In the genomic region with DNA sequence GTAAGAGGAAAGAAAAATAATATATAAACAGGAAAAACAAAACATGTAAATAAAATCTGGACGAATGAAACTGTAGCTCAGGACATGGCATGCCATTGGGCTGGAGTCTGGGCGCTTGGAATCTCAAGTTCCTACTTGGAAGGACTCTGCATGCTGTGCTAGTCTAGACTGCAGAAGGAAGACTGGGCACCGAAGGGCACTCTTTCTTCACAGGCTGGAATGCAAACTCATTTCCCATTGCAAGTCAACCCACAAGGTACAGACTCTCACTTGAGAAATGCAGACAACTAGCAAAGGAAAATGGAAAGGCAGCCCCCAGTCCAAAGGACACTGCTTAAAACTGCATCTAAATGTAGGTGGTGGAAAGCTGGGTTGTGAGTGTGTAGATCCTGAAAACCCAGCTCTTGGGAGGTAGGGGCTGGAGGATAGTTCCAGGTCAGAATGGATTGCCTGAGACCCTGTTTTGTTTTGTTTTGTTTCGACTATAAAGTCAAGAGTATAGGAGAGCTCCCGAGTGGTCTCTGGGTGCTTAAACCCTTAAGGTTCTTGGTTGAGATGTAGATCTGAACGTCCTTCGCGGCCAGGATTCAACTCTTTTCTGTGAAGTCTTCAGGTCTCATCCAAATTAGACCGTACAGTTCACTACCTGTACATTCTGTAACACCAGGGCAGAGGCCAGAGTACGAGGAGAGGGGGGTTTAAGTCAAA, we compare ENCODE assay signal across 9 mouse cellular contexts. TPM values are rescaled to one million over a fixed set of nuclear protein-coding genes. Genes with fewer than 3 reads are reported as not detected.
A peak's percentile ranks its signal among the peaks of the same experiment; 100 is the strongest.
DNase-seq lines count a peak whose midpoint lies in the region; ATAC-seq and TF ChIP-seq lines count a peak whose summit lies in the region.
"Had no signal": no experiment of that assay in that cellular context is flagged by ENCODE, and none has a peak within 500 bp of the region (broad histone marks: within the 10 kb centered on the region; RNA-seq: fewer than 3 reads in every experiment).

No protein-coding gene starts in this region.

- H3K9me3 ChIP-seq in embryonic facial prominence, embryonic 12.5 days: no peaks in the 10 kb centered on the region
- H3K9me3 ChIP-seq in intestine, embryonic 14.5 days (ENCODE audit: control insufficient read depth, low read length): no peaks in the 10 kb centered on the region
- no peaks in the 10 kb centered on the region for H3K9me3 ChIP-seq in midbrain, embryonic 14.5 days (ENCODE audit: control insufficient read depth, low read length)

- H3K27ac ChIP-seq in kidney, adult 2 months (ENCODE audit: insufficient read depth, low read depth, low read length): no peak overlapping the region
- 0 out of 2 replicates have a peak overlapping the region, but pooled peaks have one; percentile 52 for H3K27ac ChIP-seq in embryonic facial prominence, embryonic 12.5 days
- H3K27ac ChIP-seq in intestine, embryonic 14.5 days (ENCODE audit: low read depth): no peak overlapping the region
- no peak overlapping the region for H3K27ac ChIP-seq in midbrain, embryonic 14.5 days (replicated peaks; ENCODE audit: low read depth, low read length)

- TF ChIP-seq CTCF in kidney, adult 2 months (conservative IDR thresholded peaks at IDR 0.05; ENCODE audit: insufficient read depth, insufficient read length, low read depth, low read length): no peak

- H3K4me3 ChIP-seq in kidney, adult 2 months (ENCODE audit: insufficient read depth, low read depth, low read length): no peak overlapping the region
- peak overlapping the region; percentile 37 for H3K4me3 ChIP-seq in embryonic facial prominence, embryonic 12.5 days
- peak overlapping the region; percentile 35 for H3K4me3 ChIP-seq in intestine, embryonic 14.5 days (ENCODE audit: low read depth, low read length)
- H3K4me3 ChIP-seq in midbrain, embryonic 14.5 days (replicated peaks; ENCODE audit: low read depth, low read length): no peak overlapping the region; the same call in 1 of the 2 replicates
- H3K4me3 ChIP-seq: myocyte had no signal

- H3K27me3 ChIP-seq in kidney, adult 2 months (replicated peaks; ENCODE audit: control insufficient read depth, insufficient read depth, low read length): no peaks in the 10 kb centered on the region
- H3K27me3 ChIP-seq in embryonic facial prominence, embryonic 12.5 days: no peaks in the 10 kb centered on the region; the same call in 1 of the 2 replicates
- no peaks in the 10 kb centered on the region for H3K27me3 ChIP-seq in intestine, embryonic 14.5 days (replicated peaks; ENCODE audit: control insufficient read depth, insufficient read depth, low read length)
- no peaks in the 10 kb centered on the region for H3K27me3 ChIP-seq in midbrain, embryonic 14.5 days (ENCODE audit: control insufficient read depth, insufficient read depth, low read length)

- DNase-seq in kidney, adult 2 months: peak; percentile 27
- DNase-seq in kidney, adult 9 months: no peak
- no peak for DNase-seq in intestine, embryonic 14.5 days (ENCODE audit: low spot score)
- DNase-seq in midbrain, embryonic 14.5 days: no peak
- no peak for DNase-seq in right cerebral cortex, postnatal 25 days
- DNase-seq in left cerebral cortex, adult 18-20 months (ENCODE audit: low spot score in 2 of 2): no peak
- DNase-seq in embryo, embryonic 10.5 days (ENCODE audit: low spot score): no peak

- no peak for TF ChIP-seq POLR2A in kidney, adult 2 months (IDR thresholded peaks at IDR 0.05; ENCODE audit: low read depth, low read length)

- ATAC-seq in embryonic facial prominence, embryonic 12.5 days (ENCODE audit: insufficient number of reproducible peaks, insufficient read depth, low FRiP score, low TSS enrichment): no peak
- ATAC-seq in intestine, embryonic 14.5 days (replicated peaks; ENCODE audit: low FRiP score, low TSS enrichment, low read depth): no peak
- ATAC-seq in midbrain, embryonic 14.5 days (ENCODE audit: low FRiP score, low TSS enrichment): no peak

- H3K36me3 ChIP-seq in kidney, adult 2 months (ENCODE audit: control insufficient read depth, insufficient read depth, low read length): no peaks in the 10 kb centered on the region
- H3K36me3 ChIP-seq in embryonic facial prominence, embryonic 12.5 days: no peaks in the 10 kb centered on the region
- H3K36me3 ChIP-seq in intestine, embryonic 14.5 days (ENCODE audit: control insufficient read depth, insufficient read depth, low read length): no peaks in the 10 kb centered on the region
- H3K36me3 ChIP-seq in midbrain, embryonic 14.5 days (ENCODE audit: control insufficient read depth, insufficient read depth, low read length): no peaks in the 10 kb centered on the region

- peak overlapping the region; percentile 61 for H3K4me2 ChIP-seq in embryonic facial prominence, embryonic 12.5 days (replicated peaks)
- H3K4me2 ChIP-seq in intestine, embryonic 14.5 days (ENCODE audit: low read length): peak overlapping the region; percentile 69
- H3K4me2 ChIP-seq in midbrain, embryonic 14.5 days (ENCODE audit: low read length): peak overlapping the region; percentile 61

- H3K9ac ChIP-seq in embryonic facial prominence, embryonic 12.5 days: no peak overlapping the region
- peak overlapping the region; percentile 55; the same call in 1 of the 2 replicates for H3K9ac ChIP-seq in intestine, embryonic 14.5 days (ENCODE audit: low read length)
- peak overlapping the region; percentile 49; the same call in 1 of the 2 replicates for H3K9ac ChIP-seq in midbrain, embryonic 14.5 days (replicated peaks; ENCODE audit: low read length)

- 39% methylated on average over 10 of the region's 10 CpGs for WGBS in kidney, adult 2 months
- WGBS in embryonic facial prominence, embryonic 12.5 days: 33% methylated on average over 10 of the region's 10 CpGs
- 44% methylated on average over 10 of the region's 10 CpGs for WGBS in intestine, embryonic 14.5 days
- 45% methylated on average over 10 of the region's 10 CpGs for WGBS in midbrain, embryonic 14.5 days

- H3K4me1 ChIP-seq in kidney, adult 2 months (ENCODE audit: control insufficient read depth, insufficient read depth, low read length): peaks cover 24% of the 10 kb centered on the region
- H3K4me1 ChIP-seq in embryonic facial prominence, embryonic 12.5 days: peaks cover 7% of the 10 kb centered on the region; the same call in 1 of the 2 replicates
- H3K4me1 ChIP-seq in intestine, embryonic 14.5 days (replicated peaks; ENCODE audit: control insufficient read depth, insufficient read depth, low read length): peaks cover 10% of the 10 kb centered on the region; the same call in 1 of the 2 replicates
- H3K4me1 ChIP-seq in midbrain, embryonic 14.5 days (ENCODE audit: control insufficient read depth, insufficient read depth, low read length): no peaks in the 10 kb centered on the region

RNA-seq across cellular contexts. Expression of gene Gcnt2, which starts 26.5 kb away (rescaled TPM):
- 8.4 and 9.2 TPM in 2 replicates for polyA plus RNA-seq in kidney, adult 2 months (2012; rRNA removed)
- 2.1 and 2.9 TPM in 2 replicates for polyA plus RNA-seq in embryonic facial prominence, embryonic 12.5 days (2016; fragmentation: Nextera tagmentation; extraction: Ambion mirVana)
- 11.2 and 11.4 TPM in 2 replicates for polyA plus RNA-seq in intestine, embryonic 14.5 days (2014; fragmentation: Nextera tagmentation; extraction: Ambion mirVana)
- 3.9 and 5.3 TPM in 2 replicates for polyA plus RNA-seq in midbrain, embryonic 14.5 days (2014; fragmentation: Nextera tagmentation; extraction: Ambion mirVana)
- total RNA-seq in left cerebral cortex, adult 18-20 months (2021): 10 to 100 TPM; 21.5 to 26.9 TPM

Comparison
In these comparisons a context has a peak if more than half of its experiments do, and no peak if none do; other contexts are left out.
1. H3K4me3 ChIP-seq: peak in embryonic facial prominence, embryonic 12.5 days (single experiment) and intestine, embryonic 14.5 days (single experiment); none in kidney, adult 2 months (single experiment) and midbrain, embryonic 14.5 days (single experiment).
2. Peak in every context shown above with its lines, with median percentiles within 50 percentile points of each other: H3K4me2 ChIP-seq.